Mouse (Mus musculus) liver, embryonic 14.5 days (tissue): ENCODE results near the gene Cfdp1.

Experiments
- CTCF ChIP-seq: IDR thresholded peaks from 2 replicates; pipeline ENCODE4 v1.5.1; 2016; ENCODE audit warnings: antibody characterized with exemption, low read depth, control low read depth
- EP300 ChIP-seq: IDR thresholded peaks from 2 replicates; pipeline ENCODE4 v1.6.1; 2016; ENCODE audit warnings: antibody characterized with exemption, low read depth

- no peak for TF ChIP-seq CTCF
- TF ChIP-seq EP300: no peak
Observed at GRCm38 (mm10) chr8:111788497-111788896, 65.6 kb downstream of the Cfdp1 start.
